16 mouse cellular contexts compared by ENCODE assay signal in genomic region chr11:96455111-96455510, GRCm38 (mm10). TPM values are rescaled to one million over a fixed set of nuclear protein-coding genes. Genes with fewer than 3 reads are reported as not detected.
DNase-seq lines count a peak whose midpoint lies in the region; ATAC-seq and TF ChIP-seq lines count a peak whose summit lies in the region.
"Had no signal": no experiment of that assay in that cellular context is flagged by ENCODE, and none has a peak within 500 bp of the region (broad histone marks: within the 10 kb centered on the region; RNA-seq: fewer than 3 reads in every experiment).

No protein-coding gene starts in this region.

- no peak for ATAC-seq in hindbrain, embryonic 14.5 days (ENCODE audit: low FRiP score)

- H3K4me1 ChIP-seq in hindbrain, embryonic 14.5 days (replicated peaks; ENCODE audit: control insufficient read depth, insufficient read depth, low read length) = peaks cover 25% of the 10 kb centered on the region
- peaks cover 27% of the 10 kb centered on the region for H3K4me1 ChIP-seq in hindbrain, embryonic 10.5 days (replicated peaks)
- peaks cover 38% of the 10 kb centered on the region for H3K4me1 ChIP-seq in thymus, adult 2 months (replicated peaks; ENCODE audit: control insufficient read depth, insufficient read depth, low read length)
- H3K4me1 ChIP-seq: lung, embryonic 15.5 days had no signal

- H3K9me3 ChIP-seq in hindbrain, embryonic 14.5 days (ENCODE audit: control insufficient read depth, low read length) = no peaks in the 10 kb centered on the region
- H3K9me3 ChIP-seq in hindbrain, embryonic 10.5 days = no peaks in the 10 kb centered on the region
- H3K9me3 ChIP-seq: lung, embryonic 15.5 days had no signal

- TF ChIP-seq POLR2A in thymus, adult 2 months (IDR thresholded peaks at IDR 0.05; ENCODE audit: control insufficient read depth, extremely low read depth, insufficient read depth, low read length, poor library complexity) = no peak

- no peak for TF ChIP-seq CTCF in thymus, adult 2 months (IDR thresholded peaks at IDR 0.05; ENCODE audit: borderline replicate concordance, control insufficient read depth, extremely low read depth, insufficient read depth, low read length, poor library complexity)

- no peaks in the 10 kb centered on the region for H3K27me3 ChIP-seq in hindbrain, embryonic 14.5 days (ENCODE audit: control insufficient read depth, insufficient read depth, low read length)
- H3K27me3 ChIP-seq in hindbrain, embryonic 10.5 days (ENCODE audit: insufficient read depth, poor library complexity, severe bottlenecking) = peaks cover 3% of the 10 kb centered on the region
- H3K27me3 ChIP-seq in thymus, adult 2 months (ENCODE audit: control insufficient read depth, insufficient read depth, low read length) = no peaks in the 10 kb centered on the region
- H3K27me3 ChIP-seq: lung, embryonic 15.5 days had no signal

- no peak overlapping the region for H3K4me3 ChIP-seq in hindbrain, embryonic 14.5 days (replicated peaks; ENCODE audit: low read length)
- no peak overlapping the region for H3K4me3 ChIP-seq in hindbrain, embryonic 10.5 days
- H3K4me3 ChIP-seq in thymus, adult 2 months (ENCODE audit: control insufficient read depth, insufficient read depth, low read length) = no peak overlapping the region
- H3K4me3 ChIP-seq: lung, embryonic 15.5 days had no signal

- DNase-seq in hindbrain, embryonic 14.5 days (ENCODE audit: low spot score) = no peak
- no peak for DNase-seq in hindbrain, embryonic 10.5 days (ENCODE audit: low spot score)
- peak; percentile 47 to 58 for DNase-seq in CD8-positive naive resting alpha-beta T cell, adult 2 months (ENCODE audit: low read depth in 2 of 2, low spot score in 2 of 2)
- peak; percentile 87 for DNase-seq in induced T-regulatory cell, adult 2 months (ENCODE audit: low read depth)
- DNase-seq in thymus, adult 2 months = peak; percentile 62
- DNase-seq in layer of hippocampus, adult 9-10 months (ENCODE audit: low spot score) = no peak
- no peak for DNase-seq in ovary, postnatal 14 days (ENCODE audit: low spot score)
- no peak for DNase-seq in spleen, postnatal 14 days (ENCODE audit: low spot score in 2 of 2)
- DNase-seq: adrenal gland, postnatal 25 days; cerebellum, adult 18-20 months; heart, adult 18-20 months; heart, postnatal 14 days; kidney, adult 8-10 months; liver; right cerebral cortex, postnatal 4 days had no signal

- peak overlapping the region; percentile 85; the same call in 1 of the 2 replicates for H3K27ac ChIP-seq in hindbrain, embryonic 14.5 days
- no peak overlapping the region for H3K27ac ChIP-seq in hindbrain, embryonic 10.5 days
- peak overlapping the region; percentile 49 for H3K27ac ChIP-seq in thymus, adult 2 months (ENCODE audit: control insufficient read depth, insufficient read depth, low read length)
- H3K27ac ChIP-seq: lung, embryonic 15.5 days had no signal

- H3K9ac ChIP-seq in hindbrain, embryonic 14.5 days = no peak overlapping the region
- H3K9ac ChIP-seq: lung, embryonic 15.5 days had no signal

- H3K36me3 ChIP-seq in hindbrain, embryonic 14.5 days (replicated peaks; ENCODE audit: control insufficient read depth, insufficient read depth) = no peaks in the 10 kb centered on the region
- H3K36me3 ChIP-seq in hindbrain, embryonic 10.5 days = no peaks in the 10 kb centered on the region
- no peaks in the 10 kb centered on the region for H3K36me3 ChIP-seq in thymus, adult 2 months (ENCODE audit: control insufficient read depth, insufficient read depth, low read length)
- H3K36me3 ChIP-seq: lung, embryonic 15.5 days had no signal

- no peak overlapping the region for H3K4me2 ChIP-seq in hindbrain, embryonic 14.5 days (replicated peaks)
- H3K4me2 ChIP-seq: lung, embryonic 15.5 days had no signal

- WGBS in hindbrain, embryonic 14.5 days = 79% methylated on average over 5 of the region's 5 CpGs
- WGBS in hindbrain, embryonic 10.5 days = 79% methylated on average over 5 of the region's 5 CpGs
- WGBS in thymus, adult 2 months = 2% methylated on average over 5 of the region's 5 CpGs

RNA-seq across cellular contexts. Expression of gene Skap1, which starts 9.3 kb away (rescaled TPM):
- 7.3 and 10.3 TPM in 2 replicates for polyA plus RNA-seq in hindbrain, embryonic 14.5 days (2014; fragmentation: Nextera tagmentation; extraction: Ambion mirVana)
- 0.61 and 1.3 TPM in 2 replicates for polyA plus RNA-seq in hindbrain, embryonic 10.5 days (2016; fragmentation: Nextera tagmentation; extraction: Ambion mirVana)
- 183 and 205 TPM in 2 replicates for polyA plus RNA-seq in thymus, adult 2 months (2012; rRNA removed)

Comparison
In these comparisons a context has a peak if more than half of its experiments do, and no peak if none do; other contexts are left out.
1. DNase-seq: peak in CD8-positive naive resting alpha-beta T cell, adult 2 months (2 of 2), induced T-regulatory cell, adult 2 months (single experiment) and thymus, adult 2 months (single experiment); none in hindbrain, embryonic 14.5 days (single experiment), hindbrain, embryonic 10.5 days (single experiment), layer of hippocampus, adult 9-10 months (single experiment), ovary, postnatal 14 days (single experiment) and spleen, postnatal 14 days (0 of 2).
2. RNA of gene Skap1, which starts 9.3 kb away (polyA plus RNA-seq): 183 to 205 TPM in thymus, adult 2 months; 7.3 to 10.3 TPM in hindbrain, embryonic 14.5 days and 0.61 to 1.3 TPM in hindbrain, embryonic 10.5 days; every median in the first group is over 10 times any median in the second.